Mouse (Mus musculus) yolk sac, embryonic 10.5 days (tissue): Measurements from ENCODE around the gene Slc24a3.

Experiments used
- DNase-seq: peaks from one replicate; pipeline ENCODE4 v3.0.0-alpha.2; 2017; ENCODE audit warnings: low spot score

The Slc24a3 gene

GRCm38 (mm10) chr2:145213587-145213986 lies 46.0 kb downstream of the Slc24a3 start:
- DNase-seq, result no peak

GRCm38 (mm10) chr2:145214086-145214831 lies 46.7 kb downstream of the Slc24a3 start:
- no peak for DNase-seq

GRCm38 (mm10) chr2:145216580-145216979 lies 49.0 kb downstream of the Slc24a3 start:
- no peak for DNase-seq

GRCm38 (mm10) chr2:145217422-145217821 lies 49.9 kb downstream of the Slc24a3 start:
- no peak for DNase-seq

GRCm38 (mm10) chr2:145219246-145219645 lies 51.7 kb downstream of the Slc24a3 start:
- no peak for DNase-seq

- DNase-seq, result no peak
Measured at GRCm38 (mm10) chr2:145223646-145224045, 56.1 kb downstream of the Slc24a3 start.

- DNase-seq, result no peak
Measured at GRCm38 (mm10) chr2:145225640-145226039, 58.1 kb downstream of the Slc24a3 start.

GRCm38 (mm10) chr2:145226100-145226499 lies 58.5 kb downstream of the Slc24a3 start:
- DNase-seq, result no peak

GRCm38 (mm10) chr2:145227351-145227750 lies 59.8 kb downstream of the Slc24a3 start:
- no peak for DNase-seq

GRCm38 (mm10) chr2:145232764-145233484 lies 65.4 kb downstream of the Slc24a3 start:
- peak; percentile 33 for DNase-seq

GRCm38 (mm10) chr2:145233547-145234398 lies 66.2 kb downstream of the Slc24a3 start:
- no peak for DNase-seq

- no peak for DNase-seq
Measured at GRCm38 (mm10) chr2:145246384-145246783, 78.8 kb downstream of the Slc24a3 start.

- no peak for DNase-seq
Measured at GRCm38 (mm10) chr2:145248185-145248584, 80.6 kb downstream of the Slc24a3 start.

- no peak for DNase-seq
Measured at GRCm38 (mm10) chr2:145257332-145257731, 89.8 kb downstream of the Slc24a3 start.

- DNase-seq, result no peak
Measured at GRCm38 (mm10) chr2:145257855-145258254, 90.3 kb downstream of the Slc24a3 start.

- DNase-seq, result no peak
Measured at GRCm38 (mm10) chr2:145260574-145260973, 93.0 kb downstream of the Slc24a3 start.

GRCm38 (mm10) chr2:145262153-145262552 lies 94.6 kb downstream of the Slc24a3 start:
- DNase-seq, result no peak

- no peak for DNase-seq
Measured at GRCm38 (mm10) chr2:145266723-145267122, 99.2 kb downstream of the Slc24a3 start.

- no peak for DNase-seq
Measured at GRCm38 (mm10) chr2:145268971-145269370, 101.4 kb downstream of the Slc24a3 start.

GRCm38 (mm10) chr2:145269410-145269809 lies 101.9 kb downstream of the Slc24a3 start:
- no peak for DNase-seq

- DNase-seq, result no peak
Measured at GRCm38 (mm10) chr2:145274016-145274677, 106.6 kb downstream of the Slc24a3 start.

GRCm38 (mm10) chr2:145279336-145279735 lies 111.8 kb downstream of the Slc24a3 start:
- DNase-seq, result no peak
